Mouse (Mus musculus): Measurements from ENCODE around the gene Serpina12. TPM values are rescaled to one million over a fixed set of nuclear protein-coding genes. Genes with fewer than 3 reads are reported as not detected.
A peak's percentile ranks its signal among the peaks of the same experiment; 100 is the strongest.

Gene Serpina12
- polyA plus RNA-seq, 1 experiment, result not detected

DNA sequence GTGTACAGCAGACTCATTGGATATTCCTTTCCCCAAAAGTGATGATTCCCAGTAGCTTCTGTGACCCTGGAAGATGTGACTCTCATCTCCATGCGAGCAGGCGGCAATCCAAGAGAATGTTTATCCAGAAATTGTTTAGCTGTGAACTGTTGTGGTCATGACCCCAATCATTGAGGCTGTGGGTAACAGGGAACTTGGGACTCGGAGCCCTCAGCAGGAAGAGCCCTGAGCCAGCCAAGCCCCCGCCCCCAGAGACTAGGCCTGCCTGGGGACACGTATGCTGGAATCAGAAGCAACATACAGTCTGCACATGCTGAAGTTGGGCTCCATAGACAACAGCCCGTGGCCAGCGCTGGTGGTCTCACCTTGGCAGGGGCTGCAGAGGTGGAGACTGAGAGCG lies 1.5 kb upstream of the Serpina12 start:
- Histone ChIP-seq H3K4me3 (ENCODE audit: insufficient read depth, low read depth, low read length) (no peak overlapping the region), H3K27ac (replicated peaks; ENCODE audit: low read depth, low read length) (no peak overlapping the region), H3K4me1 (ENCODE audit: control insufficient read depth, insufficient read depth, insufficient read length, low read length) (peaks cover 8% of the 10 kb centered on the region)

DNA sequence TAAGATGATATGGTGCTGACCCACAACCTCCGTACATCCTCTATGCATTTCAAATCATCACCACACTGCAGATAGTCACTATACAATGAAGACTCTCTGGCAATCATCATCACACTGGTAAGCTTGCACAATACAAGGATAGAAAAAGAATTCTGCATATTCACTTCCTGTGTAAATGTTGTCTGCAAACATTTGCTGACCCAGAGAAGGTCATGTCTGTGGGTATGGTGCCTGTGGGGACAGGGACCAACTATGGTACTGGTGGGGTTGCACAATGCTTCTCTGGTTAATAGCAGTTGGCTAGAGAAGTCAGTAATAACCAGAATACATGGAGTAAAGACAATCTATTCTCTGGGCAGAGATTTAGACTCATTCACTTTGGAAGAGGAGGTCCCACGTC lies 1.5 kb downstream of the Serpina12 start:
- Histone ChIP-seq H3K4me3 (ENCODE audit: insufficient read depth, low read depth, low read length) (no peak overlapping the region), H3K27ac (replicated peaks; ENCODE audit: low read depth, low read length) (no peak overlapping the region), H3K4me1 (ENCODE audit: control insufficient read depth, insufficient read depth, insufficient read length, low read length) (peaks cover 8% of the 10 kb centered on the region)

DNA sequence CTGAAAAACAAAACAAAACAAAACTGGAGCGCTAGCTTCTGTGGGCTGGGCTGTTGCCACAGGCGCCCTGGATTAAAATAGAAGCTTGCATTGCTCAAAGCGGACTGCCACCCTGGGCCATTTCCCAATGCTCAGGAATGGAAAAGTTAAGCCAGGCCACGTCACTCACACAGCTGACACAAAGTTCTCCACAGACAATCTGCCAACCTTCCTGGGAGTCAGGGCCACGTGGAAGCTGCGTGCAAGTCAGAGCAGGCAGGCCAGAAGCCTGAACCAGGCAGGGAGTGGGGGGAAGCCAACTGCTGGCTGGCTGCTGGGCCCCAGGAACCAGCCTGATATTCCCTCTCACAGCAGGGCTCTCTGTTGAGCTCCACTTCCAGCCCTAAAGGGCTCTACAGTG lies 2.8 kb downstream of the Serpina12 start:
- Histone ChIP-seq H3K27ac (replicated peaks; ENCODE audit: low read depth, low read length) (peak overlapping the region; percentile 89), H3K4me3 (ENCODE audit: insufficient read depth, low read depth, low read length) (no peak overlapping the region; the same call in 1 of the 2 replicates), H3K4me1 (ENCODE audit: control insufficient read depth, insufficient read depth, insufficient read length, low read length) (peaks cover 8% of the 10 kb centered on the region)

DNA sequence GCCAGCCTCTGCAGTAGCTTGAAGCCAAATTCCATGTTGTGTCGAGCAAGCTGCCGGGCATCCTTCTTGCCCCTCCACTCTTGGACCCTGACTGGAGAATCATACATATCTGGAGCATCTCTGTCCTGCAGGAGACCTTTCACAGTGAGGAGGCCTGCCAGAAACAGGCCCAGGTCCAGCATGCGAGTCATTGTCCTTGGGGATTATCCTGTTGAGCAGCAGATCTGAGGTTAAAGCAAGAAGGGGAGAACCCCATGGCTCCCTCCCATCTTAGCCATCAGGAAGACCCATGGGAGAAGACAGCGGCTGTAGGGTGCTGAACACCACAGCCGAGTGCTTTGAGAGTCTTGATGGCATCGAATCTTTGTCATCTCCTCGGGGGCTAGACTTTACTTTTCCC lies 6.1 kb downstream of the Serpina12 start:
- H3K4me1 ChIP-seq (ENCODE audit: control insufficient read depth, insufficient read depth, insufficient read length, low read length), result peaks cover 8% of the 10 kb centered on the region
- no peak overlapping the region for H3K27ac ChIP-seq (replicated peaks; ENCODE audit: low read depth, low read length)
- no peak overlapping the region for H3K4me3 ChIP-seq (ENCODE audit: insufficient read depth, low read depth, low read length)

DNA sequence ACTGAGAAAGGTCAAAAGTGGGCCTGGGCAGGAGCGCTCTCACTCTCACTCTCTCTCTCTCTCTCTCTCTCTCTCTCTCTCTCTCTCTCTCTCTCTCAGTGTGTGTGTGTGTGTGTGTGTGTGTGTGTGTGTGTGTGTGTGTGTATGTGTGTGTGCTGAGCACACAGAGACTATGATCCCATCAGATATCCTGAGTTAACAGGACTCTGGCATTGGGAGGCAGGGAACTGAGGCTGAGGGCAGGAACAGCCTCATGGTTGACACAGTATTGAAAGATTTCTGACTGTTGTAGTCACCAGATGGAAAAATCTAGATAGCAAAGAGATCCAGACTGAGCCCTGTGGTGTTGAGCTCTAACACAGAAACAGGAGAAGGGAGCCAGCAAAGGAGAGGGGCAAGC lies 10.5 kb downstream of the Serpina12 start:
- Histone ChIP-seq H3K4me1 (ENCODE audit: control insufficient read depth, insufficient read depth, insufficient read length, low read length) (no peaks in the 10 kb centered on the region), H3K27ac (replicated peaks; ENCODE audit: low read depth, low read length) (no peak overlapping the region), H3K4me3 (ENCODE audit: insufficient read depth, low read depth, low read length) (no peak overlapping the region)

DNA sequence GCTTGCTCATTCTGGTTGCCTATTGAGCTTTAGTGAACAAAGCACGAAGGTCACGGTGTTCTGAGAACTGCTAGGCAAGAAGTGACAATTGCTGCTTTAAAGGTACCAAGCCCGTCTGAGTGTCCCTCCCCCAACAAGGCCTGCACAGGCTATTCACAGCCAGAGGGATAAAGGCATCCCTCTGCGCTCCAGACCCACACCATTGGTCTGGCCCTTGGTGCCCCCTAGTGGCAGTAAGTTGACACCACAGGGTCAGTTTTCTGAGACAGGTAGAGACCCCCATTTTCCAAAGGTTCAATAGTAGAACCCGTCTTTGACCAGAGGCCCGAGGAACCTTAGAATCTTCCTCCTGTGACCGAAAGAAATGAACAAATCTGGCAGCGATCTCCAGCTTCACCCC lies 14.3 kb downstream of the Serpina12 start:
- H3K4me1 ChIP-seq (ENCODE audit: control insufficient read depth, insufficient read depth, insufficient read length, low read length), result no peaks in the 10 kb centered on the region
- no peak overlapping the region for H3K4me3 ChIP-seq (ENCODE audit: insufficient read depth, low read depth, low read length)
- no peak overlapping the region for H3K27ac ChIP-seq (replicated peaks; ENCODE audit: low read depth, low read length)

DNA sequence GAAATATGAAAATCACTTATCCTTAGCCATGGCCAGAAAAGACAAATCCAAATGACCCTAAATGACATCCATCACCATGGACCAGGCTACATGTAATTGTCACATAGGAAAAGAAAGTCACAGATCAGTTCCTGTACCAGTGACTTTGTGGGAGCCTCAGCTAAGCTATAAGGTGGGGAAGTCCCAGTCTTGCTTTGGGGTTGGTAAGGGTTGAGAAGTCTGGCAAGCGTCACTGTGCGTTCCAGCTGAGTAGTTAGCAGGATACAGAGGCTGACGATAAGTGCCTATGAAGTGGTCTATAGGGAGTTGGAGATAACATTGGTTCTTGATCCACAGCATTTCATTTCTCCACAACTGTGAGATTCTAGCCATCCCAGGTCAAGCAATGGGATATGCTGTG lies 29.0 kb downstream of the Serpina12 start:
- Histone ChIP-seq H3K4me3 (ENCODE audit: insufficient read depth, low read depth, low read length) (no peak overlapping the region), H3K4me1 (ENCODE audit: control insufficient read depth, insufficient read depth, insufficient read length, low read length) (no peaks in the 10 kb centered on the region), H3K27ac (replicated peaks; ENCODE audit: low read depth, low read length) (no peak overlapping the region)

DNA sequence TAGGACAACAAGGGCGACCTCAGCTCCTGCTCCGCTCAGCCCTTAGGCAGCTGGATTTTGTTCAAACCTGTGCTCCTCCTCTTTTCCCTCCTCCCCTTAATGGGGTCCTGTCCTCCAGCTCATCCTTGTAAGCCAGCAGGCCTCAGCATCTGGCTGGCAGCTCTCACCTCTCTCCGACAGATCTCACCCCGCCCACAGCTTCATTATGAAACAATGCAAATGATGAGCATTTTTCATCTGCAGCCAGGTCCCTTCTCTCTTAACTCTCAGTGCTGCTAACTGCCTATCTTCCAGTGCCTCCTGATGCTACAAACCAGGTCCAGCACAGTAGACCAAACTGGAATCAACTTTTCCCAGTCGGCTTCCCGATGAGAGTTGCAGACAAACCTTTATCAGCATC lies 30.6 kb downstream of the Serpina12 start, which contains the start of gene Serpina9:
Gene Serpina9, minus strand, starts transcription at position 136 of the 400 bp plus-strand sequence.
- Histone ChIP-seq H3K4me1 (ENCODE audit: control insufficient read depth, insufficient read depth, insufficient read length, low read length) (no peaks in the 10 kb centered on the region), H3K4me3 (ENCODE audit: insufficient read depth, low read depth, low read length) (no peak within 1 kb of the TSS), H3K27ac (replicated peaks; ENCODE audit: low read depth, low read length) (no peak within 1 kb of the TSS)

DNA sequence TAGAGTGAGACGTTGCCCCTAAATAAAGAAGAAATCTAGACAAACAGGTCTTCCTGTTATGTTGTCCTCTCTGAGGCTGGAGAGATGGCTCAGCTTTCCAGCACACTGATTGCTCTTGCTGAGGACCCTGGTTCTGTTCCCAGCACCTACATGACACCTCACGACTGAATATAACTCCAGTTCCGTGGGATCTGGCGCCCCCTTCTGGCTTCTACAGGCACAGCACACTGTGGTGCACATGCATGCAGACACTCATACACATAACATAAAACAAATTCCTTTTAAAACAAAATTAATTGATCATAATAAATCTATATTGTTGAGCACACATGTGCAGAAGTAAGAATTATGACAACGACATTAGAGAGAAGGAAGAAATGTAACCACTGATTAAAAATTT lies 39.6 kb downstream of the Serpina12 start:
- Histone ChIP-seq H3K27ac (replicated peaks; ENCODE audit: low read depth, low read length) (no peak overlapping the region), H3K4me1 (ENCODE audit: control insufficient read depth, insufficient read depth, insufficient read length, low read length) (no peaks in the 10 kb centered on the region), H3K4me3 (ENCODE audit: insufficient read depth, low read depth, low read length) (no peak overlapping the region)

DNA sequence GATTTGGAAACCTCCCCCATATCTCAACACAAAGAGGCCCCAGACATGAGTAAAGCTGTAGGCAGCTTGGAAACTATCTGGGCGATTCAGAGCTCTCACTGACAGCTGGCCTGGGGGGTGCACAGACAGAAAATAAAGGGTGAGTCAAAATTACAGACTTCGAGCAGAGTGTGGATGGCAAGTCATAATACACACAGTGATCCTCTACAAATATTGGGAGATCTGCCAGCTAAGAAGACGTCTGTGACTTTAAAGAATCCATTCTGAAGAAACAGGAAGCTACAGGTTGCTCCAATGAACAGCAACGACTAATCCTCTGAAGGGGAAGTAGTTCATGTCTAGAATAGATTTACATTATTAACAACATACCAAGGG lies 41.0 kb downstream of the Serpina12 start:
- Histone ChIP-seq H3K4me3 (ENCODE audit: insufficient read depth, low read depth, low read length) (no peak overlapping the region), H3K27ac (replicated peaks; ENCODE audit: low read depth, low read length) (no peak overlapping the region), H3K4me1 (ENCODE audit: control insufficient read depth, insufficient read depth, insufficient read length, low read length) (no peaks in the 10 kb centered on the region)

DNA sequence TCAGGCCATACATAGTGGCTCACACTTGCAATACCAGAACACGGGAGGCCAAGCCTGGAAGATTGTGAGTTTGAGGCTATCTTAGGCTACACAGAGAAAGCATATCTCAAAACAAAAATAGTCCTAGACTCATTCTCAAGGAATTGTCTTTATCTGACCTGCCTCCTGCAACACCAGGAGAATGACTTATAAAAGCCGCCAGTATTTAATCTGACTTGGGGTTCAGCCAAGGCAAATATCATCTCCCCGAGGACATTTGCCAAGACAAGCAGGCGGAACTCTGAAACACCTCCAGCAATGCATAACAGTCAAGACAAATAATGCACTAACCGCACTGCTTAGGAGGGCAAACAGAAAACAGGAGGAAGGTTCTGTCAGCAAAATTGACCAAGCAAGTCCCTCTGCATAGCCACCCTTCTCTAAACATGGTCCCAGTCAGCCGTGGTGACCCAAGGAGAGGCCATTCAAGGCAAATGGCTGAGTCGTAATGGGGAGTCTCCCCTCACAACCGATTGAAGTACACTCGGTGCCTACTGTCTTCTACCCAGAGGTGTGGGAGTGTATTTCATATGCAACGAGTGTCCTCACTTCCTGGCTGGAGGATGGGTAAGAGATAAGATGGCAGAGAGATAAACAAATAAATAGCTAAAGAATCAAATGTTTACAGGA lies 41.5 kb downstream of the Serpina12 start:
- Histone ChIP-seq H3K4me1 (ENCODE audit: control insufficient read depth, insufficient read depth, insufficient read length, low read length) (no peaks in the 10 kb centered on the region), H3K27ac (replicated peaks; ENCODE audit: low read depth, low read length) (no peak overlapping the region), H3K4me3 (ENCODE audit: insufficient read depth, low read depth, low read length) (no peak overlapping the region)

DNA sequence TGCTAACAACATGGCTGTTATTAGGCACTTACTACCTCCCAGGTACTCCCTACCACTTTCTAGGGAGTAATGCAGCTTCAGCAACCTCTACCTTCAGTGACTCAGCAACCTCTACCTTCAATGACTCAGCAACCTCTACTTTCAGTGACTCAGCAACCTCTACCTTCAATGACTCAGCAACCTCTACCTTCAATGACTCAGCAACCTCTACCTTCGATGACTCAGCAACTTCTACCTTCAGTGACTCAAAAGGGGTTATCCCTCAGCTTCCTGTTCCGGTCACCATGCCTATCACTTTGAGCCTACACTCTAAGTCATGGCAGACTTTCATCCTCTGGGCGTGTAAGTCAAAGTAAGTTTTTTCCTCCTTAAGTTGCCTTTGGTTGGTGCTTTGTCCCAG lies 43.6 kb downstream of the Serpina12 start:
- Histone ChIP-seq H3K4me3 (ENCODE audit: insufficient read depth, low read depth, low read length) (no peak overlapping the region), H3K27ac (replicated peaks; ENCODE audit: low read depth, low read length) (no peak overlapping the region), H3K4me1 (ENCODE audit: control insufficient read depth, insufficient read depth, insufficient read length, low read length) (no peaks in the 10 kb centered on the region)

DNA sequence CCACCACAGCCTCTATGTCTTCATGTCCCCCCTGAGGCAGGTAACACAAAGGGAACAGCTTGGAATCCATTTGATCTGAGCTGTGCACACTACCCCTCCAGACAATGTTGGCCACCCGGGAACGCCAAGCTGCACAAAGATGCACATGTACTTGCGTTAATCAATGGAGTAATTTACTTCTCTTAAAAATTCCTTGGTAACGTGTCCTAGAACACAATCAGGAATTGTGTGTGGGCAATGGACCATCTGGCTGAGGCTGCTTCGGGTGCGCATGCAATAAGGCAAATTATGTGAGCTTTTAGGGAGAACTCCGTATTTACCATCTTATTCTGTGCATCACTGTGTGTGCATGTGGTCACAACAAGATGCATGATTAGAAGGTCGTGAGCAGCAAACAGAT lies 44.6 kb downstream of the Serpina12 start:
- no peak overlapping the region for H3K27ac ChIP-seq (replicated peaks; ENCODE audit: low read depth, low read length)
- no peak overlapping the region for H3K4me3 ChIP-seq (ENCODE audit: insufficient read depth, low read depth, low read length)
- H3K4me1 ChIP-seq (ENCODE audit: control insufficient read depth, insufficient read depth, insufficient read length, low read length), result no peaks in the 10 kb centered on the region

DNA sequence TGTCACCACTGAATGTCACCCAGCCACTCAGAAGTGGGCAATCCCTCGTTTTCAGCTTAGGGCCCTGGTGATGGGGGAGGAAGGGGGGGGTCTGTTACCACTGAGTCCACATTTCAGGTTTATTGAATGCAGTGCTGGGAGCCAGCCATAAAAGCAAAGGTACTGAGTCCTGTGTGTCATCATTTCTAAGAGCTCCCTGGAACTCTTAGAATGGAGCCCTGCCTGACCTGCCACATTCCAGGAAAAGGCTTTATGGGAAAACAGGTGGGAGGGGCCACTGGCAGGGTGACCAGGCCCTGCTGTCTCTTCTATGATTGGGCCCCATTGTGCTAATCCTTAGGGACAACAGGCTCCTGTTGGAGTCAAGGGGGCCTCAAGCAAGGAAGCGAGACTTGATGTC lies 47.7 kb downstream of the Serpina12 start:
- Histone ChIP-seq H3K27ac (replicated peaks; ENCODE audit: low read depth, low read length) (no peak overlapping the region), H3K4me1 (ENCODE audit: control insufficient read depth, insufficient read depth, insufficient read length, low read length) (no peaks in the 10 kb centered on the region)

DNA sequence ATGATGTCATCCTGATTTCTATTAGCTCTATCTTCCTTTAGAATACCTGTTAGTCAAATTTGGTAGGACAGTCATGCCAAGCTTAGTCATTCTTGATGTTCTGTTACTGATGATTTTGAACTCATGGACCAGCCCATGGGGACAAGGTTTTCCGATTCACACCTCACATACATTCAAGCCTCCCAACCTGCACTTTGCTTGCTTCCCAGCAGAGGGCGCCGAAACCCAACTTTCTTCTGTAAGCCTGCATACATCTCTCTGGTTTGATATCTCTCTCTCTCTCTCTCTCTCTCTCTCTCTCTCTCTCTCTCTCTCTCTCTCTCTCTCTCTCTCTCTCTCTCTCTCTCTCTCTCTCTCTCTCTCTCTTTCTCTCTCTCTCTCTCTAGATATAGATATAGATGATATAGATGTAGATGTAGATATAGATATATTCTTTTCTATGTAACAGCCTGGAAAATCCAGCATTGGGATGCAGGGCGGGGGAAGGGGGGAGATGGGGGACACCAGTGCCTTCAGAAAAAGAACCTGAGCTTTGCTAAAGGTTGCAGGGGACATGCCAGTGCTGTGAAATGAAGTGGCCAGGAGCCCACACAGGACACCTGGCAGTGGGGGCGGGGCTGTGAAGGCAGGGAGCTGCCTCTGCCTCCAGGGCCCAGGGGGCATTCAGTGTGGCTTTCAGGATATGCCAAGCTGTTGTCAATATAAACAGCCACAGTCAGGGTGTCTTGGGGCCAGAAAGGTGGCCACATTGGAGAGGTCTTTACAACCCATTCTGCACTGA lies 48.8 kb downstream of the Serpina12 start:
- Histone ChIP-seq H3K27ac (replicated peaks; ENCODE audit: low read depth, low read length) (no peak overlapping the region), H3K4me1 (ENCODE audit: control insufficient read depth, insufficient read depth, insufficient read length, low read length) (no peaks in the 10 kb centered on the region), H3K4me3 (ENCODE audit: insufficient read depth, low read depth, low read length) (no peak overlapping the region)

More for the DNA sequence above, 47.7 kb downstream of the Serpina12 start:
- H3K4me3 ChIP-seq (ENCODE audit: insufficient read depth, low read depth, low read length), result no peak overlapping the region

DNA sequence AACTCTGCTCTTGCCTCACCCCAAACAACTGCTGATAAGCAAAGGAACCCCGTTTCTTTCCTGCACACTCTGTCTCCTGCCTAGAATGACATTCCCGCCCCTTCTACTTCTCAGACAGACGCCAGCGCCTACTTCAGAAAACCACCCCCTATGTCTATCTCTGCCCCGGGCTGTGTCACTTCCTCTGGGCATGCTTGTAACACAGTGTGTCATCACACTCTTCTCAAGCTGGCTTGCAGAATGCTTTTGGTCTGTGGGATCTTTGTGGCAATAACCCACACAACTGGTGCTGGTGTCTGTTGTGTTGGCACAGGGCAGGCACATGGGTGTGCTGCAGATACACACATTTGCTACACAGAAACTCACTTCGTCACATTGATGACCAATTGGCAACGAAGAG lies 51.3 kb downstream of the Serpina12 start:
- no peak overlapping the region for H3K4me3 ChIP-seq (ENCODE audit: insufficient read depth, low read depth, low read length)
- H3K27ac ChIP-seq (replicated peaks; ENCODE audit: low read depth, low read length), result no peak overlapping the region
- H3K4me1 ChIP-seq (ENCODE audit: control insufficient read depth, insufficient read depth, insufficient read length, low read length), result no peaks in the 10 kb centered on the region
